Mouse (Mus musculus) brain, embryonic 14.5 days (tissue): ENCODE data around the gene Gm4847.

Experiments
- CTCF ChIP-seq: fragments of 200-500 bp; IDR thresholded peaks from 2 replicates; pipeline ENCODE4 v1.5.1; 2012; ENCODE audit warnings: inconsistent platforms, mild to moderate bottlenecking, moderate library complexity, borderline replicate concordance; ENCODE audit not compliant: insufficient read depth, insufficient read length; ENCODE audit errors: extremely low read depth
- POLR2A ChIP-seq: fragments of 200-500 bp; IDR thresholded peaks from 2 replicates; pipeline ENCODE4 v1.6.1; 2012; ENCODE audit warnings: mild to moderate bottlenecking, inconsistent platforms, borderline replicate concordance; ENCODE audit not compliant: poor library complexity, insufficient read depth, insufficient read length, severe bottlenecking; ENCODE audit errors: extremely low read depth

DNA sequence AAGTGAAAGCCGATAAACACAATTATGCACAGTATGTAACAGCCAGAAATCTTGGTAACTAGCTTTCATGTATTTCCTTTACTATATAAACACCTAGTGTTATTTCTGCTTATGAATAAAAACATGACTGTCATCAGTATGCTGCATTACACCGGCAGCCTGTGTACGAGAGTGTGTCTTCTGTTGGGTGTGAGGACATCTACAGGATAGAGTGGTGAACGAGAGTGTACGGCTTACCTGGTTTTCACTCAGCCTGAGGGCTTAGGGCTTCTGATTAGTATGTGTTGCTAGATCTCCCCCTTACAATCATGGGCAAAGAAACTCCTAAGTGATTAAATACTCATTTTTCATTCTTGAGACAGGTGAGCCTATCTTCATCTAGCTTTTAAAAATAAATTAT lies 21.8 kb upstream of the Gm4847 start:
- TF ChIP-seq CTCF (no peak), POLR2A (no peak)
